Mouse (Mus musculus) CH12.LX (cell line): ENCODE data around the gene Gbx2. TPM values are rescaled to one million over a fixed set of nuclear protein-coding genes. Genes with fewer than 3 reads are reported as not detected.

Experiments used
- DNase-seq: peaks from one replicate; pipeline ENCODE4 v3.0.0-alpha.2; 2013; ENCODE audit errors: extremely low read depth
- H3K27ac ChIP-seq: 2 replicates; pipeline ENCODE4 v1.5.1; 2012; ENCODE audit warnings: low read depth, mild to moderate bottlenecking, control low read depth, moderate library complexity; ENCODE audit not compliant: insufficient read depth
- H3K27me3 ChIP-seq: replicated peaks from 2 replicates; pipeline ENCODE3; 2012; ENCODE audit warnings: inconsistent platforms
- H3K36me3 ChIP-seq, 2 experiments: replicated peaks in 1 of 2; 2 replicates each; pipeline versions ENCODE3 to v1.6.1; 2012; ENCODE audit warnings: inconsistent platforms in 1 of 2, low read length in 1 of 2, mild to moderate bottlenecking in 1 of 2, mixed read lengths in 1 of 2, moderate library complexity in 1 of 2; ENCODE audit not compliant: control insufficient read depth in 1 of 2, insufficient read depth in 1 of 2
- H3K4me1 ChIP-seq, 2 experiments: 2 replicates each; pipeline ENCODE4 v1.6.1; 2012; ENCODE audit warnings: inconsistent platforms in 1 of 2, moderate library complexity in 1 of 2; ENCODE audit not compliant: insufficient read depth in 2 of 2, control insufficient read depth in 1 of 2
- H3K4me2 ChIP-seq: 2 replicates; pipeline ENCODE4 v1.6.1; 2012; ENCODE audit warnings: low read depth, mild to moderate bottlenecking, control low read depth; ENCODE audit not compliant: poor library complexity, insufficient read depth, severe bottlenecking
- H3K4me3 ChIP-seq, 3 experiments: fragments of 150-350 bp in 1 of 3; sonication (generic) in 1 of 3; replicated peaks in 1 of 3; 2 replicates each; pipeline versions ENCODE3 to v1.5.1; 2011 to 2012; ENCODE audit warnings: low read depth in 2 of 3, low read length in 2 of 3, mild to moderate bottlenecking in 2 of 3, moderate library complexity in 2 of 3, control low read depth in 1 of 3, improper control_type of control experiment in 1 of 3, inconsistent platforms in 1 of 3, mixed read lengths in 1 of 3; ENCODE audit not compliant: poor library complexity in 1 of 3
- H3K79me2 ChIP-seq: replicated peaks from 2 replicates; pipeline ENCODE4 v1.6.1; 2012; ENCODE audit warnings: mild to moderate bottlenecking, moderate library complexity; ENCODE audit not compliant: control insufficient read depth, poor library complexity, insufficient read depth, severe bottlenecking; ENCODE audit errors: extremely low read depth
- H3K9ac ChIP-seq: 2 replicates; pipeline ENCODE4 v1.6.1; 2012; ENCODE audit warnings: low read depth, mild to moderate bottlenecking, control low read depth, moderate library complexity; ENCODE audit not compliant: insufficient read depth
- H3K9me3 ChIP-seq: replicated peaks from 2 replicates; pipeline ENCODE3; 2012; ENCODE audit warnings: low read length, inconsistent platforms, mixed read lengths
- BHLHE40 ChIP-seq: IDR thresholded peaks from 2 replicates; pipeline ENCODE4 v1.6.1; 2011; ENCODE audit warnings: mild to moderate bottlenecking, low read depth, low read length, improper control_type of control experiment
- CHD1 ChIP-seq: IDR thresholded peaks from 2 replicates; pipeline ENCODE4 v1.6.1; 2012; ENCODE audit warnings: low read depth, low read length, improper control_type of control experiment, inconsistent platforms
- ELF1 ChIP-seq: IDR thresholded peaks from 2 replicates; pipeline ENCODE4 v1.6.1; 2014; ENCODE audit warnings: low read depth, mild to moderate bottlenecking, inconsistent platforms, low read length, improper control_type of control experiment
- EP300 ChIP-seq: IDR thresholded peaks from 2 replicates; pipeline ENCODE4 v1.6.1; 2011; ENCODE audit warnings: low read length, improper control_type of control experiment
- HCFC1 ChIP-seq: IDR thresholded peaks from 2 replicates; pipeline ENCODE4 v1.6.1; 2012; ENCODE audit warnings: low read depth, mild to moderate bottlenecking, inconsistent platforms, low read length, improper control_type of control experiment
- IRF4 ChIP-seq: IDR thresholded peaks from 2 replicates; pipeline ENCODE4 v1.6.1; 2014; ENCODE audit warnings: low read depth, mild to moderate bottlenecking, inconsistent platforms, low read length, improper control_type of control experiment
- JUN ChIP-seq: IDR thresholded peaks from 2 replicates; pipeline ENCODE4 v1.6.1; 2011; ENCODE audit warnings: low read depth, mild to moderate bottlenecking, low read length, improper control_type of control experiment, moderate library complexity; ENCODE audit not compliant: insufficient read depth
- MAFK ChIP-seq: IDR thresholded peaks from 2 replicates; pipeline ENCODE4 v1.6.1; 2011; ENCODE audit warnings: low read length, improper control_type of control experiment; ENCODE audit not compliant: insufficient replicate concordance
- MAX ChIP-seq: IDR thresholded peaks from 2 replicates; pipeline ENCODE4 v1.6.1; 2011; ENCODE audit warnings: low read length, improper control_type of control experiment
- MAZ ChIP-seq: IDR thresholded peaks from 2 replicates; pipeline ENCODE4 v1.6.1; 2012; ENCODE audit warnings: low read depth, mild to moderate bottlenecking, inconsistent platforms, low read length, improper control_type of control experiment, moderate library complexity
- MEF2A ChIP-seq: IDR thresholded peaks from 2 replicates; pipeline ENCODE4 v1.6.1; 2014; ENCODE audit warnings: low read depth, mild to moderate bottlenecking, inconsistent platforms, low read length, improper control_type of control experiment, borderline replicate concordance
- MXI1 ChIP-seq: IDR thresholded peaks from 2 replicates; pipeline ENCODE4 v1.6.1; 2011; ENCODE audit warnings: mild to moderate bottlenecking, low read depth, low read length, improper control_type of control experiment
- MYC ChIP-seq: IDR thresholded peaks from 2 replicates; pipeline ENCODE4 v1.6.1; 2011; ENCODE audit warnings: low read depth, mild to moderate bottlenecking, improper control_type of control experiment, low read length
- NRF1 ChIP-seq: IDR thresholded peaks from 2 replicates; pipeline ENCODE4 v1.6.1; 2014; ENCODE audit warnings: low read depth, mild to moderate bottlenecking, inconsistent platforms, low read length, improper control_type of control experiment, moderate library complexity
- RAD21 ChIP-seq: IDR thresholded peaks from 2 replicates; pipeline ENCODE4 v1.6.1; 2011; ENCODE audit warnings: low read depth, mild to moderate bottlenecking, low read length, improper control_type of control experiment, moderate library complexity
- SIN3A ChIP-seq: IDR thresholded peaks from 2 replicates; pipeline ENCODE4 v1.6.1; 2012; ENCODE audit warnings: low read length, improper control_type of control experiment, inconsistent platforms
- SMC3 ChIP-seq: IDR thresholded peaks from 2 replicates; pipeline ENCODE4 v1.6.1; 2011; ENCODE audit warnings: low read depth, low read length, improper control_type of control experiment
- TBP ChIP-seq: conservative IDR thresholded peaks from 2 replicates; pipeline ENCODE4 v1.6.1; 2011; ENCODE audit warnings: low read depth, low read length, improper control_type of control experiment
- TCF12 ChIP-seq: IDR thresholded peaks from 2 replicates; pipeline ENCODE4 v1.6.1; 2014; ENCODE audit warnings: low read depth, mild to moderate bottlenecking, inconsistent platforms, low read length, improper control_type of control experiment
- UBTF ChIP-seq: IDR thresholded peaks from 2 replicates; pipeline ENCODE4 v1.6.1; 2012; ENCODE audit warnings: low read depth, mild to moderate bottlenecking, inconsistent platforms, low read length, improper control_type of control experiment, moderate library complexity
- USF2 ChIP-seq: conservative IDR thresholded peaks from 2 replicates; pipeline ENCODE4 v1.6.1; 2011; ENCODE audit warnings: low read depth, low read length, improper control_type of control experiment
- ZKSCAN1 ChIP-seq: IDR thresholded peaks from 2 replicates; pipeline ENCODE4 v1.6.1; 2012; ENCODE audit warnings: low read depth, inconsistent platforms, low read length, improper control_type of control experiment, borderline replicate concordance
- ZMIZ1 ChIP-seq: IDR thresholded peaks from 2 replicates; pipeline ENCODE4 v1.6.1; 2012; ENCODE audit warnings: low read depth, mild to moderate bottlenecking, inconsistent platforms, low read length, improper control_type of control experiment
- dilution Hi-C: fragments of 300-500 bp; cut with MboI; formaldehyde crosslinking; loops from 2 replicates; pipeline ENCODE4 v1.14.3; 2020; ENCODE audit warnings: low sequenced_read_pairs; ENCODE audit not compliant: extremely low pct_unique_long_range_greater_than_20kb, extremely low pct_ligation_motif_present
- in situ Hi-C: fragments of 300-500 bp; cut with MboI; formaldehyde crosslinking; loops from 3 replicates; pipeline ENCODE4 v1.14.3; 2019; ENCODE audit warnings: low sequenced_read_pairs, low pct_ligation_motif_present, low pct_unique_long_range_greater_than_20kb, mixed read lengths
- polyA plus RNA-seq: library from polyadenylated mRNA; unstranded; fragments of >175 nt; gene quantifications from 2 replicates; pipeline ENCODE4 v1.2.1, GENCODE M21; 2012; ENCODE audit warnings: low read depth; ENCODE audit not compliant: insufficient read length
- total RNA-seq, 2 experiments: library from RNA; depleted of rRNA; stranded (reverse); fragments of 300-350 nt in 1 of 2; fragments of >200 nt in 1 of 2; gene quantifications; 2 replicates each; pipeline ENCODE4 v1.2.3; 2012 to 2014

The Gbx2 gene
- total and polyA plus RNA-seq, 3 experiments = not detected

DNA sequence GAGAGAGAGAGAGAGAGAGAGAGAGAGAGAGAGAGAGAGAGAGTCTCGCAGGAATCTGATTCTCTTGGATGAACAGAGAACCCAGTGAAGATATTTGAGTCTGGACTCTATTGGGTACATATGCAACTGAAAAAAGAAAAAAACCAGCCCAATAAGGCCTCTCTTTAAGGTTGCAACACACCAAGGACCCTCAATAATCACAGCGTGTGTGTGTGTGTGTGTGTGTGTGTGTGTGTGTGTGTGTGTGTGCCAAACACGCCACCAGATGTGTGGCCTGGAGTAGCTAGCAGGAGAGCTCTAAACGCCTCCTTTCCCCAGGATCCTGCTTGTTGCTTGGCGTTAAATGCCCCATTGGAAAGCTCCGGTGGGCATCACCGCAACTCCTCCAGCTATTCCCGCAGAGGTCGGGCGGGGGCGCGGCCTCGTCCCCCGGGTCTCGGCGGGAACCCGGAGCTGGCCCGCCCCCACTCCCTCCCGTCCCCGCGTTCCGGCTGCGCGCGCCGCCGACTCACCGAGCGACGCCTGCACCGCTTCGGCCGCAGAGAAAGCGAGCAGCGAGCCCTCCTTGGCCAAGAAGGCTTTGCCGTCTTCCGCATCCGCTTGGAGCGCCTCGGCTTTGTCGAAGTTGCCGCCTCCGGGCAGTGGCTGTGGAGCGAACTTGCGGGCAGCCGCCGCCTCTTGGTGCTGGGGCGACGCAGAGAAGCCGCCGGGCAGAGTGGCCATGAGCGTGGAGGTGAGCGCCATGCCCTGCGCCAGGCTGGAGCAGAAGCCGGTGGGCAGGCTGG lies 1.1 kb downstream of the Gbx2 start:
- H3K9ac ChIP-seq = no peak overlapping the region

DNA sequence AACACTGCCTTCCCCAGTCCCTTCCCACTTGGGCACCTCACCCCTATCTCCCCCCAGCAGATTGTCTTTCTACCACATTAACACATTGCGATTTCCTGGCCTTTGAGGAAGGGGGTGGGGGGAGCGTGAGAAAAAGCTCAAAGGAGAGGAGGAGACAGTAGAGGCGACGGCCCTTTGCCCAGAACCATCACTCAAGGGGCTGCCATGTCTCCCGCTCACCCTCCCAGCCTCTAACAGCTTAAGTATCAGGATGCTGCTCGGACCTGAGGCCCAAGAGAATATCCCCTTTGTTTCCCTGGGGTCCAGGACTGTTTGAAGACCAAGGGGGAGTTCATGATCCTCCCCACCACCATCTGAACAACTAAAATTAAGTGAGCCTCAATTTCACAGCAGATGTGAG lies 1.8 kb downstream of the Gbx2 start:
- Histone ChIP-seq H3K4me2 (no peak overlapping the region), H3K27me3 (no peaks in the 10 kb centered on the region), H3K4me3 (no peak overlapping the region), H3K4me1 (no peaks in the 10 kb centered on the region), H3K9ac (no peak overlapping the region), H3K79me2 (no peaks in the 10 kb centered on the region), H3K27ac (no peak overlapping the region), H3K9me3 (peaks cover 92% of the 10 kb centered on the region), H3K36me3 (no peaks in the 10 kb centered on the region)
- in situ Hi-C loops = no loop called here
- TF ChIP-seq UBTF (no peak), ELF1 (no peak), SMC3 (no peak), MAX (no peak), EP300 (no peak), MAFK (no peak)
- DNase-seq = no peak
- dilution Hi-C loops = no loop called here

More for the DNA sequence above, 1.1 kb downstream of the Gbx2 start:
- Histone ChIP-seq H3K4me2 (no peak overlapping the region), H3K9me3 (peaks cover 87% of the 10 kb centered on the region), H3K79me2 (no peaks in the 10 kb centered on the region), H3K27ac (no peak overlapping the region), H3K36me3 (no peaks in the 10 kb centered on the region), H3K4me1 (no peaks in the 10 kb centered on the region), H3K27me3 (no peaks in the 10 kb centered on the region), H3K4me3 (no peak overlapping the region)
- dilution Hi-C loops = no loop called here
- TF ChIP-seq IRF4 (no peak), MXI1 (no peak), ZKSCAN1 (no peak), BHLHE40 (no peak), USF2 (no peak), RAD21 (no peak), MAX (no peak), SIN3A (no peak), SMC3 (no peak), JUN (no peak), MAZ (no peak), UBTF (no peak), HCFC1 (no peak), MYC (no peak), TBP (no peak), ZMIZ1 (no peak), TCF12 (no peak), MEF2A (no peak), CHD1 (no peak), NRF1 (no peak)
- DNase-seq = no peak
- in situ Hi-C loops = no loop called here
